Mouse (Mus musculus) stomach, postnatal 0 days (tissue): ENCODE measurements around the gene Mgam. TPM values are rescaled to one million over a fixed set of nuclear protein-coding genes. Genes with fewer than 3 reads are reported as not detected.
"Not testable (repeated sequence)": the region's sequence is repeated elsewhere in the genome, so short reads cannot be mapped to it uniquely, and the experiment has no call there.

Source experiments
- ATAC-seq: fragments of 200-750 bp; cut with Nextera tagmentation; 2 replicates; pipeline ENCODE4 v1.8.0; 2017; ENCODE audit not compliant: low FRiP score, low TSS enrichment
- DNase-seq: peaks from one replicate; pipeline ENCODE4 v3.0.0-alpha.2; 2016; ENCODE audit warnings: low spot score
- H3K27ac ChIP-seq: fragments of 300-500 bp; sonication (generic); replicated peaks from 2 replicates; pipeline ENCODE4 v1.5.1; 2014; ENCODE audit warnings: mild to moderate bottlenecking, control low read depth
- H3K27me3 ChIP-seq: fragments of 300-500 bp; sonication (generic); 2 replicates; pipeline ENCODE4 v1.6.1; 2014; ENCODE audit warnings: low read length; ENCODE audit not compliant: control insufficient read depth, insufficient read depth
- H3K36me3 ChIP-seq: fragments of 300-500 bp; sonication (generic); 2 replicates; pipeline ENCODE4 v1.6.1; 2014; ENCODE audit warnings: low read length, mixed read lengths; ENCODE audit not compliant: control insufficient read depth, insufficient read depth
- H3K4me1 ChIP-seq: fragments of 300-500 bp; sonication (generic); replicated peaks from 2 replicates; pipeline ENCODE4 v1.6.1; 2014; ENCODE audit warnings: antibody characterized with exemption; ENCODE audit not compliant: control insufficient read depth, insufficient read depth
- H3K4me2 ChIP-seq: fragments of 300-500 bp; sonication (generic); replicated peaks from 2 replicates; pipeline ENCODE4 v1.6.1; 2014; ENCODE audit warnings: low read depth, mild to moderate bottlenecking, control low read depth, moderate library complexity
- H3K4me3 ChIP-seq: fragments of 300-500 bp; sonication (generic); 2 replicates; pipeline ENCODE4 v1.5.1; 2014; ENCODE audit warnings: low read depth, low read length, control low read depth
- H3K9ac ChIP-seq: fragments of 300-500 bp; sonication (generic); 2 replicates; pipeline ENCODE4 v1.6.1; 2014; ENCODE audit warnings: mild to moderate bottlenecking, low read length, control low read depth, mixed read lengths
- H3K9me3 ChIP-seq: fragments of 300-500 bp; sonication (generic); 2 replicates; pipeline ENCODE4 v1.6.1; 2016; ENCODE audit warnings: low read length; ENCODE audit not compliant: control insufficient read depth
- CTCF ChIP-seq: IDR thresholded peaks from 2 replicates; pipeline ENCODE4 v1.5.1; 2016; ENCODE audit warnings: antibody characterized with exemption, low read depth, mild to moderate bottlenecking, moderate library complexity
- EP300 ChIP-seq: optimal IDR thresholded peaks from 2 replicates; pipeline ENCODE3; 2016; ENCODE audit warnings: antibody characterized with exemption
- WGBS: fragments of 180-500 bp; shearing (Covaris S2); extraction: QIAGEN DNeasy Blood & Tissue Kit; methylation state at CpG from one replicate; pipeline ENCODE4 v1.1.7; 2014; 5-methylcytosine and 5-hydroxymethylcytosine counted together
- polyA plus RNA-seq: library from polyadenylated mRNA; unstranded; fragments of >200 nt; fragmentation: Nextera tagmentation; extraction: Ambion mirVana; gene quantifications from 2 replicates; pipeline ENCODE4 v1.2.1, GENCODE M21; 2015

The Mgam gene
- polyA plus RNA-seq, 1 experiment from 2014 or later: 0.06 TPM

DNA sequence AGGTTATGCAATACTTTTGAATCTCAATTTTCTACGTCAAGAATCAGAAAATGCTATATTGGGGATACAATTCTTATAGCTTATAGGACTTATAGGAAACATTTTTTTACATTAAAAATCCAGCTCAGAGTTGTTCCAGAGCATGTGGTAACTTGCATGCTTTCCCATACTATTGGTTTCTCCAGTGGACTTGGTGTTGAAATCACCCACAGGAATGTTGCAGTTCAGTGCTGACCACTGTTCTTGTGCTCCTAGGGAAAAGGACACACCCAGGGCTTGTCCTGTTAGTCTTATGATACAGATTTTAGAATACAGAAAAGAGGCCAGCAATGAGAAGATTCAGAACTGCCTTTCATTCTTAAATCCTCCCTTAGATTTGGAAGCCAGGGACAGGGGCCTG is 127.3 kb downstream of the Mgam start:
- WGBS: 70% methylated on average over 1 of the region's 1 CpGs
- H3K36me3 ChIP-seq: no peaks in the 10 kb centered on the region
- H3K4me3 ChIP-seq: no peak overlapping the region
- no peaks in the 10 kb centered on the region for H3K4me1 ChIP-seq
- no peaks in the 10 kb centered on the region for H3K9me3 ChIP-seq
- no peak overlapping the region for H3K27ac ChIP-seq
- H3K9ac ChIP-seq: no peak overlapping the region
- H3K4me2 ChIP-seq: no peak overlapping the region
- ATAC-seq (no peak), DNase-seq (no peak)
- H3K27me3 ChIP-seq: no peaks in the 10 kb centered on the region
- TF ChIP-seq EP300 (no peak), CTCF (no peak)

DNA sequence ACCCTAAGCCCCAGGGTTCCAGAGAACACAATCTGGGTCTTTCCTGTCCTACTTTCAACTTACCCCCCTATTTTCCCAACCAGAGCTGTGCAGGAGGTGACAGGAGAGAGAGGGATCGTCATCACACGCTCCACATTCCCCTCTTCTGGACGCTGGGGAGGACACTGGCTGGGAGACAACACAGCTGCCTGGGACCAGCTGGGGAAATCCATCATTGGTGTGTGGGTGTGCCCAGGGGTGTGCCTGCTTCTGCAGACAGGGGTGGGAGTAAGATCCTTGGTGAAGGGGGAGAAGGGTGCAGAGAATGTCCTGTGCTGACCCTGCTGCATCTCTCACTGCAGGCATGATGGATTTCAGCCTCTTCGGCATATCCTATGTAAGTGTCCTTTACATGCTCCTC is 128.7 kb downstream of the Mgam start:
- not testable (repeated sequence) for H3K4me3 ChIP-seq, H3K4me2 ChIP-seq, H3K9ac ChIP-seq, H3K36me3 ChIP-seq, H3K9me3 ChIP-seq, DNase-seq, H3K27me3 ChIP-seq, H3K4me1 ChIP-seq, ATAC-seq, H3K27ac ChIP-seq
- WGBS: 47% methylated on average over 3 of the region's 4 CpGs

DNA sequence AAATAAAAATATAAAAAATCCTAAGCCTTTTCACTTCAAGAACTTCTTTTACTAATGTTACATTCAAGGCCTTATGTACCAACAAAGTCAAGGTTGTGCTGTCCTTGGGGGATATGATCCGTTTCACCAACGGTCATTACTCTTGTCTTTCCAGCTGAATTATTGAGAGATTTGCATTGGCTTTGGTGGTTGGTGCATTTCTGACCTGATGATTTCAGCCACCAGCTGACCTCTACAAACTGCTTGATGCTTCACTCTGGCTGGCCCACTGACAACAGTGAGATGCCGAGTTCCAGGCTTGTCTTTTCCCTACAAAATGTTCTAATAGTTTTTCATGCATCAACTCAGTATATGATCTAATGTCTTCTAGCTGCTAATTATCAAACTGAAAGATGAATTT is 146.0 kb downstream of the Mgam start:
- Histone ChIP-seq H3K4me1 (no peaks in the 10 kb centered on the region), H3K27ac (no peak overlapping the region), H3K4me2 (no peak overlapping the region), H3K27me3 (no peaks in the 10 kb centered on the region), H3K9me3 (no peaks in the 10 kb centered on the region), H3K4me3 (no peak overlapping the region), H3K9ac (no peak overlapping the region), H3K36me3 (no peaks in the 10 kb centered on the region)
- no peak for DNase-seq
- TF ChIP-seq CTCF (no peak), EP300 (no peak)
- WGBS: 75% methylated on average over 3 of the region's 3 CpGs
- no peak for ATAC-seq

DNA sequence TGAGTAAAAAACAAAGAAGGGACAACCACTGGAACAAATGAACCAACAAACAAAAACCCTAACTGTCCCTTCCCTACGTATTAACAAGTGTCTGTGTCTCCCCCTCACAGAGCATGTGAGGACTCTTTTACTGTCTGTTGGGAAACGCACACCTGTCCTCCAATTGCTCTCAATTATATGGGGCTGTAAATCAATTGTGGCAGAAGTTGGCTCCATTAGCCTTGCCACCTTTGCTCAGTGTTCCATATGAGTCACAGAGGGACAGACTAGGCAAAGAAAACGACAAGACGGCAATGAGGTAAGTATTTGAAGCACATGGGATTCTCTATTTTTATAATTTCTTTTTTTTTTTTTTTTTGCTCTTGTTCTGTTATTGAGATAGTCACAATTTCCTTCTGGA is 149.8 kb downstream of the Mgam start:
- H3K9me3 ChIP-seq: no peaks in the 10 kb centered on the region
- H3K4me1 ChIP-seq: no peaks in the 10 kb centered on the region
- no peak overlapping the region for H3K27ac ChIP-seq
- DNase-seq: no peak
- TF ChIP-seq CTCF (no peak), EP300 (no peak)
- H3K9ac ChIP-seq: no peak overlapping the region
- 85% methylated on average over 4 of the region's 4 CpGs for WGBS
- no peak overlapping the region for H3K4me3 ChIP-seq
- no peaks in the 10 kb centered on the region for H3K27me3 ChIP-seq
- no peak overlapping the region for H3K4me2 ChIP-seq
- ATAC-seq: no peak
- H3K36me3 ChIP-seq: no peaks in the 10 kb centered on the region

DNA sequence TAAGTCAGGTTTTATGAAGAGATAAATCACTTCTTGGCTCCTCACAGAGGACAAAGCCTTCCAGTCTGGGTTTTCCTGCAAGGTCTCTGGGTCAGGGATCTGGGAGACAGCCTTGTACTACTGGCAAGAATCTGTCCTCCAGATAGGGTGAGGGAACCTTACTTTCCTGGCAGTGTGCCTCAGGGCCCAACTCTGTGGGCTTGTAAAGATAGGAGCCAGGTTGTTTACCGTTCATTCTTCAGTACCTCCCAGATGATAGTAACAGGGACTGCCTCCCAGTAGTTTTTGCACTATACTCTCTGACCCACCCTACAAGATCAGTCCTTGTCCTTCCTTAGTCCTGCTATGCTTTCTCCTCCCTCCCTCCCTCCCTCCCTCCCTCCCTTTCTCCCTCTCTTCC is 155.0 kb downstream of the Mgam start:
- no peak for TF ChIP-seq EP300
- no peak for TF ChIP-seq CTCF
- DNase-seq: no peak
- ATAC-seq: no peak

DNA sequence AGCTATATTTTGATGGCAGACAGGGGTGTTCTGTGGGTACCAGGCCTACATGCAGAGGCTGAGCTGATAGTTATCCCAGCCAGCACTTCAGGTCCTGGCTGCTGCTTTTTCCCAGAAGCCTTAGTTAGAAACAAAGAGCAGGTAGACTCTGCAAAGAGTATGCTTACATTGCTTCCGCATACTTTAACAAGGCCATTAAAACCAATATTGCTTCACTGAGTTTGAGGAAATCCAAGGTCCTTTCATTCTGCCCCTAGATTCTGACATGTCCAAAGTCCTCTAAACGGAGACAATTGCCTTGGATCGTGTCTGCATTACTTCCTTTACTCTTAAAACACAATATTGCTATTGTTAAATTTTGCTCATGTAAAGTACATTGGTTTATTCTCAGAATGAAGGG is 155.7 kb downstream of the Mgam start:
- Histone ChIP-seq H3K4me1 (no peaks in the 10 kb centered on the region), H3K27ac (no peak overlapping the region), H3K9me3 (no peaks in the 10 kb centered on the region), H3K9ac (no peak overlapping the region), H3K4me3 (no peak overlapping the region), H3K27me3 (no peaks in the 10 kb centered on the region), H3K4me2 (no peak overlapping the region), H3K36me3 (no peaks in the 10 kb centered on the region)
- DNase-seq (no peak), ATAC-seq (no peak)
- TF ChIP-seq EP300 (no peak), CTCF (no peak)
- 80% methylated on average over 3 of the region's 3 CpGs for WGBS

More for the DNA sequence above, 155.0 kb downstream of the Mgam start:
- WGBS: 63% methylated on average over 1 of the region's 1 CpGs
- no peak overlapping the region for H3K27ac ChIP-seq
- H3K9me3 ChIP-seq: no peaks in the 10 kb centered on the region
- no peaks in the 10 kb centered on the region for H3K27me3 ChIP-seq
- no peaks in the 10 kb centered on the region for H3K36me3 ChIP-seq
- no peak overlapping the region for H3K4me2 ChIP-seq
- H3K9ac ChIP-seq: no peak overlapping the region
- H3K4me1 ChIP-seq: no peaks in the 10 kb centered on the region
- no peak overlapping the region for H3K4me3 ChIP-seq
